Mouse (Mus musculus): ENCODE measurements at regions not wholly inside any gene's neighbourhood (a gene's known extent, or its start where the extent isn't known, plus 50 kb on each side); places are given as distances from the start of the nearest gene placed in this dataset.

DNA sequence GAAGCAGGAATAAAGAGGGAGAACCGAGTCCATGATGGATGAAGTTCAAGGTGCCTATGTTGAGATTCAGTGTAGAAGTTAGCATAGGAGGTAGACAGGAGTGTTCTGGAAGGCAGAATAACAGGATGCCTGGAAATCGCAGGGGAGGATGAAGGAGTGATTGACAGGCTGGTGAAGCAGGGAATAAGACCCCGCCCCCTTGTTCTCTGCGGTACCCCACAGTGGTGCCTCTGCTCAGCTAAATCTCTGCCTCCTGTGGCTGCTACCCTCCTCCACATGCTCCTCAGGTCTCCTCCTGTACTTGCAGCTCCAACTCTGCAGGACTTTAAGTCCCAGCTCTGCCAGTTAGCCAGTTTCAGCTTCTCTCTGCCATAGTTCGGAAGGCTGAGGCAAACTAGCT, 261.2 kb upstream of the Gria1 start:
- H3K36me3 ChIP-seq (ENCODE audit: control insufficient read depth, insufficient read depth), result no peaks in the 10 kb centered on the region
- H3ac ChIP-seq (ENCODE audit: control insufficient read depth, insufficient read length, low read depth), result no peak overlapping the region
- TF ChIP-seq MYOG (IDR thresholded peaks at IDR 0.05; ENCODE audit: control insufficient read depth, extremely low read depth, insufficient read length) (no peak), FOSL1 (IDR thresholded peaks at IDR 0.05; ENCODE audit: insufficient read depth, low read length, poor library complexity, severe bottlenecking) (no peak), USF1 (IDR thresholded peaks at IDR 0.05; ENCODE audit: low read depth) (no peak), CEBPB (IDR thresholded peaks at IDR 0.05; ENCODE audit: low read depth) (no peak), MYOD1 (IDR thresholded peaks at IDR 0.05; ENCODE audit: control insufficient read depth, insufficient read length, low read depth) (no peak)
- H3K4me3 ChIP-seq (ENCODE audit: insufficient read depth, poor library complexity, severe bottlenecking), result no peak overlapping the region
- no peaks in the 10 kb centered on the region for H3K79me3 ChIP-seq (ENCODE audit: low read depth)
- H3K79me2 ChIP-seq (ENCODE audit: control insufficient read depth, insufficient read depth), result no peaks in the 10 kb centered on the region
- H3K27me3 ChIP-seq (ENCODE audit: control insufficient read depth, insufficient read depth, insufficient read length), result no peaks in the 10 kb centered on the region

DNA sequence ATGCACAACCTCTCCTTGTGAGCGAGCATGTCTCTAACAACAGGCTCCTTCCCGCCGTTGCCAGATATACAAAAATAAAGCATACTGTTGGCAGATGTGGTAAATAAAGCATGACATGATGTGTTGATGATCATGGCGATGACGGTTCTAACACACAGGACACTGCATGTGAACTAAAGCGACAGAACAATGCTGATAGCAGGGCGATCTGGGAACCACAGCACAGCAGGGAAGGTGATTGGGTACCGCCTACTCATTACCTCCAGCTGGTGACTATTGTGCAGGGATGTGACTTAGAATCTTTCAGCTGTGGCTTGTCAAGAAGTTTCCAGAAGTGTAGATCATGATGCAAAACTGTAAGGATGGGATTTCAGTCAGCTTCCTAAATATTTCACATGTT, 260.5 kb upstream of the Gria1 start:
- H3K4me3 ChIP-seq (ENCODE audit: insufficient read depth, poor library complexity, severe bottlenecking), result no peak overlapping the region
- H3K27me3 ChIP-seq (ENCODE audit: control insufficient read depth, insufficient read depth, insufficient read length), result no peaks in the 10 kb centered on the region
- H3ac ChIP-seq (ENCODE audit: control insufficient read depth, insufficient read length, low read depth), result no peak overlapping the region
- no peaks in the 10 kb centered on the region for H3K79me2 ChIP-seq (ENCODE audit: control insufficient read depth, insufficient read depth)
- TF ChIP-seq MAX (IDR thresholded peaks at IDR 0.05) (no peak), USF1 (IDR thresholded peaks at IDR 0.05; ENCODE audit: low read depth) (no peak), MYOD1 (IDR thresholded peaks at IDR 0.05; ENCODE audit: control insufficient read depth, insufficient read length, low read depth) (no peak), FOSL1 (IDR thresholded peaks at IDR 0.05; ENCODE audit: insufficient read depth, low read length, poor library complexity, severe bottlenecking) (no peak), MYOG (IDR thresholded peaks at IDR 0.05; ENCODE audit: control insufficient read depth, extremely low read depth, insufficient read length) (no peak), CTCF (IDR thresholded peaks at IDR 0.05; ENCODE audit: control insufficient read depth, insufficient read depth, insufficient read length) (no peak), CEBPB (IDR thresholded peaks at IDR 0.05; ENCODE audit: low read depth) (no peak)
- H3K36me3 ChIP-seq (ENCODE audit: control insufficient read depth, insufficient read depth), result no peaks in the 10 kb centered on the region
- H3K79me3 ChIP-seq (ENCODE audit: low read depth), result no peaks in the 10 kb centered on the region

DNA sequence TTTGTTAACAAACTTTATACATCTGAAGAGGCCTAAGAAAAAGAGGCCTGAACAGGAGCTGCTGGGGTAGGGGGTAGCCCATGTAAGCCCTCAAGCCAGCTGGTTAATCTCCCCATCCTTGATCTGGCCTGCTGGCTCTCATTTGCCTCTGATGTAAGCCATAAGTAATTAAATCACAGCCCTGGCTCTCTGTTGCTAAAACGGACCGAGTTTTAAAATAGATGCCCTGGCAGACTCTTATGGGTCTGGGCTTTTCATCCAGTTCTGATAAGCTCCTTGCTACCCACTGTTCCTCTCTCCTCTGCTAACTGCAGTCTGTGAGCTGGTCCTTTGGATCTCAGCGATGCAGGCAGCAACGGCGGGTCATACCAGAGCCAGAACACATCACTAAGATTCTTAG, 259.3 kb upstream of the Gria1 start:
- Histone ChIP-seq H3ac (ENCODE audit: control insufficient read depth, insufficient read length, low read depth) (no peak overlapping the region), H3K27me3 (ENCODE audit: control insufficient read depth, insufficient read depth, insufficient read length) (no peaks in the 10 kb centered on the region), H3K36me3 (ENCODE audit: control insufficient read depth, insufficient read depth) (no peaks in the 10 kb centered on the region), H3K79me2 (ENCODE audit: control insufficient read depth, insufficient read depth) (no peaks in the 10 kb centered on the region), H3K4me3 (ENCODE audit: insufficient read depth, poor library complexity, severe bottlenecking) (no peak overlapping the region), H3K79me3 (ENCODE audit: low read depth) (no peaks in the 10 kb centered on the region)
- no peak for TF ChIP-seq CTCF (IDR thresholded peaks at IDR 0.05; ENCODE audit: control insufficient read depth, insufficient read depth, insufficient read length)
- no peak for TF ChIP-seq MYOD1 (IDR thresholded peaks at IDR 0.05; ENCODE audit: control insufficient read depth, insufficient read length, low read depth)
- TF ChIP-seq MAX (IDR thresholded peaks at IDR 0.05), result no peak
- TF ChIP-seq USF1 (IDR thresholded peaks at IDR 0.05; ENCODE audit: low read depth), result no peak
- no peak for TF ChIP-seq FOSL1 (IDR thresholded peaks at IDR 0.05; ENCODE audit: insufficient read depth, low read length, poor library complexity, severe bottlenecking)
- TF ChIP-seq MYOG (IDR thresholded peaks at IDR 0.05; ENCODE audit: control insufficient read depth, extremely low read depth, insufficient read length), result no peak
- no peak for TF ChIP-seq CEBPB (IDR thresholded peaks at IDR 0.05; ENCODE audit: low read depth)

DNA sequence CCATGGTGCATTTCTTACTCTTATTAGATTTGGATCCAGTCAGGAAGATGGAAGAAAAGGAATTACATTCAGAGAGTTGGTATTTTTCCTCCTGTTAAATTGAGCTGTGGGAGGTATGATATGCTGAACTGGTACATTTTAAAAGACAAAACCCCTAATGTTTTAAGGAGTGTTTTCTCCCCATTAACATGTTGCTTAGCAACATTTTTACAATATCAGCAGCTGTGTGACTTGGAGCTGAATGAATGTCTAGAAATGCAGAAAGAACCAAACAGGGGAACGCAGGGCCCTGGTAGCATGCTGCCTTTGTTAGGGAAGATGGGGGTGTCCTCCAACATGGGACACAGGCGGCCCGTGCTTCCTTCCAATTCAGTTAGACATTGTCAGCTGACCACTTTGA, 257.5 kb upstream of the Gria1 start:
- TF ChIP-seq FOSL1 (IDR thresholded peaks at IDR 0.05; ENCODE audit: insufficient read depth, low read length, poor library complexity, severe bottlenecking), result no peak
- Histone ChIP-seq H3ac (ENCODE audit: control insufficient read depth, insufficient read length, low read depth) (no peak overlapping the region), H3K27me3 (ENCODE audit: control insufficient read depth, insufficient read depth, insufficient read length) (no peaks in the 10 kb centered on the region)

DNA sequence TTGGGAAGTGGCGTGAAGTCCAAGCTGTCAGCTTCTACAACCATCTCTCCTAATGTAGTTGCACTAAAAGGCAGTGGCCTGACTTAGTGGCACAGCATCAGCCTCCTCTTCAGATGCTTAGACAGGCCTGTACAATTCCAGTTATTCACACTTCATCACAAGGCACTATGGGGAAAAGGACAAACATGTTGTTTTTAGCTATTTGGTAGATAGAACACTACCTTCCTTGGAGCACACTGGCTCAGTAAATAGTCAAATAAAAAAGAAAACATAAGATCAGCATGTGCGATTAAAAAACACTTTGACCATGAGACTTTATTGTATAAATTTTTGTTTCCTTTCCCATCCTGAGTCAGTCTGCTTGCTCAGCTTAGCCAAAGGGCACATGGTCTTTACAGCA, 250.7 kb upstream of the Gria1 start:
- no peak overlapping the region for H3K4me3 ChIP-seq (ENCODE audit: insufficient read depth, poor library complexity, severe bottlenecking)
- H3K79me3 ChIP-seq (ENCODE audit: low read depth), result no peaks in the 10 kb centered on the region
- no peaks in the 10 kb centered on the region for H3K36me3 ChIP-seq (ENCODE audit: control insufficient read depth, insufficient read depth)
- H3K27me3 ChIP-seq (ENCODE audit: control insufficient read depth, insufficient read depth, insufficient read length), result no peaks in the 10 kb centered on the region
- no peak overlapping the region for H3ac ChIP-seq (ENCODE audit: control insufficient read depth, insufficient read length, low read depth)
- TF ChIP-seq CEBPB (IDR thresholded peaks at IDR 0.05; ENCODE audit: low read depth), result no peak
- no peaks in the 10 kb centered on the region for H3K79me2 ChIP-seq (ENCODE audit: control insufficient read depth, insufficient read depth)

More for the DNA sequence above, 257.5 kb upstream of the Gria1 start:
- H3K79me3 ChIP-seq (ENCODE audit: low read depth), result no peaks in the 10 kb centered on the region
- H3K79me2 ChIP-seq (ENCODE audit: control insufficient read depth, insufficient read depth), result no peaks in the 10 kb centered on the region
- no peaks in the 10 kb centered on the region for H3K36me3 ChIP-seq (ENCODE audit: control insufficient read depth, insufficient read depth)
- no peak overlapping the region for H3K4me3 ChIP-seq (ENCODE audit: insufficient read depth, poor library complexity, severe bottlenecking)

DNA sequence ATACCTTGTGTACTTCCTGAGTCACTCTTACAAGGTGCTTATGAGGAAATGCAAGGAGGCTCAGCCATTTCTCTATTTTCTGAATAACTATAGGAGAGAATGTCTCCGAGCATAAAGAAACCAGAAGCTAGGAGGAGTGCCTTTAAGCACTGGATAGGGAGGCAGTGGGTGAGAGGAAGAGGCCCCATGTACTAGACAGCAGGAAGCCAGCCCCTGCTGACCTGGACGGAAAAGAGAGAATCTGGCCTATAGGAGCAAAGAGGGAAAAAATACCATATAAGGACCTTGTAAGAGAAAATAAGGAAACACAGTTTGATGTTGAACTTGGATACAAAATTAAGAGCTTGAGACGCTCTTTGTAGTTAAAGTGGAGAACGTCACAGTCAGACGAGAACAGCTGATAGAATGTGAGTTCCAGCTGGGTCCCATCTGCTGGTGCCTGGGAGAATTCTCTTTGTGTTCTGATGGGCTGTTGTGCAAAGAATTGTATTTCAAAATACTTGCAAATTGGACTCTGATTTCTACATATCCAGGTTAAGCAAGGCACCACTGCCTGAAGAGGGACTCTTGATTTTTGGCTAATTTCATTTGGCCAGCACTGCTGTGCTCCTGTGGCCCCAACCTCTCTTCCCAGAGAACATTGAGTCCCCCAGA, 248.6 kb upstream of the Gria1 start:
- H3K4me3 ChIP-seq (ENCODE audit: insufficient read depth, poor library complexity, severe bottlenecking), result no peak overlapping the region
- no peak for TF ChIP-seq MYOD1 (IDR thresholded peaks at IDR 0.05; ENCODE audit: control insufficient read depth, insufficient read length, low read depth)
- TF ChIP-seq MAX (IDR thresholded peaks at IDR 0.05), result no peak
- no peak for TF ChIP-seq MYOG (IDR thresholded peaks at IDR 0.05; ENCODE audit: control insufficient read depth, extremely low read depth, insufficient read length)
- no peak for TF ChIP-seq CTCF (IDR thresholded peaks at IDR 0.05; ENCODE audit: control insufficient read depth, insufficient read depth, insufficient read length)
- TF ChIP-seq FOSL1 (IDR thresholded peaks at IDR 0.05; ENCODE audit: insufficient read depth, low read length, poor library complexity, severe bottlenecking), result no peak
- TF ChIP-seq CEBPB (IDR thresholded peaks at IDR 0.05; ENCODE audit: low read depth), result no peak
- no peak for TF ChIP-seq USF1 (IDR thresholded peaks at IDR 0.05; ENCODE audit: low read depth)
- no peaks in the 10 kb centered on the region for H3K27me3 ChIP-seq (ENCODE audit: control insufficient read depth, insufficient read depth, insufficient read length)
- no peaks in the 10 kb centered on the region for H3K36me3 ChIP-seq (ENCODE audit: control insufficient read depth, insufficient read depth)
- H3ac ChIP-seq (ENCODE audit: control insufficient read depth, insufficient read length, low read depth), result no peak overlapping the region
- no peaks in the 10 kb centered on the region for H3K79me3 ChIP-seq (ENCODE audit: low read depth)
- H3K79me2 ChIP-seq (ENCODE audit: control insufficient read depth, insufficient read depth), result no peaks in the 10 kb centered on the region

All from C2C12 (cell line).